Mouse (Mus musculus): Measurements from ENCODE around the gene Jmjd7.

Jmjd7 gene

DNA sequence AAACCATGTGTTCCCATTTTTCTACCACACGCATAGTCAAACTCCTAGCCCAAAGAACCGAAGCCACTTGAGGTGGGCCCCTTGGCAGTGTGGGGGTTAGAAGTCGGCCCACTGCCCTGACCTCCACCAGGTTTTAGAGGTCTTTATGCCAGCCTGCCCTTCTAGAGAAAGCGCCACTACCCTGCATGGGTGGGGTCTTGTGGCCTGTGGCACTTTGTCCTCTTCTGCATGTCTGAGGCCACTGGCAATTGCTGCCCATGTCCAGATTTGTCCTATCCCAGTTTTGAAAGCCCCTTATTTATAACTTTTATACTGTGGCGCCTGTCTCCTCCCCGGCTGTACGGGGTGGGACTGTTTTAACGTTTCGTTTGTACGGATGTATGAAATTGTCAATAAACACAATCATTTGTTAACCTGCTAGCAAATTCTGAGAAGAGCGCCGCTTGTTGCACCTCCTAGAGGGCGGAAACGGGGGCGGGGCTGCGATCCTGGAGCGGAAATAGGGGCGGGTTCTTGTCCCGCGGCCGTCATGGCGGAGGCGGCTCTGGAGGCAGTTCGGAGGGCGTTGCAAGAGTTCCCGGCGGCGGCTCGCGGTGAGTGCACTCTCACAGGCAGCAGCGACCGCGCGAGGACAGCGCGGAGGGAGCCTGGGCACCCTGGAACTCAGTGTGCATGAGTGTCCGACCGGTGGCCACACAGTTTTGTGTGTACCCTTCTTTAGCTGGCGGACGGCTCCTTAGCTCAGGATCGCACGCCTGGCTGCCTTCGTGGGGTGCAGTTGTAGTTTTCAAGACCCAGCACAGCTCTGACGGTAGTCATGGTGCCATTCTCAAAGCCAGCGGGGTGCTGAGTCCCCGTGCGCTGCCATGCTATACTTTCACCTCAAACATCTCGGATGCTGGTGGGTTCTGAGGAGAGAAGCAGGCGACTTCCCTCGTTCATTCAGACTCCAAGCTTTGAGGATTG, at the start of gene Jmjd7, which contains the start of gene Gm28042:
Gene Jmjd7 (plus strand): TSS at position 500 of the 966 bp plus-strand sequence.
Gene Gm28042 (plus strand): TSS at position 510 of the 966 bp plus-strand sequence.
- DNase-seq (ENCODE audit: low spot score in 2 of 2) = peak; percentile 86 to 92

DNA sequence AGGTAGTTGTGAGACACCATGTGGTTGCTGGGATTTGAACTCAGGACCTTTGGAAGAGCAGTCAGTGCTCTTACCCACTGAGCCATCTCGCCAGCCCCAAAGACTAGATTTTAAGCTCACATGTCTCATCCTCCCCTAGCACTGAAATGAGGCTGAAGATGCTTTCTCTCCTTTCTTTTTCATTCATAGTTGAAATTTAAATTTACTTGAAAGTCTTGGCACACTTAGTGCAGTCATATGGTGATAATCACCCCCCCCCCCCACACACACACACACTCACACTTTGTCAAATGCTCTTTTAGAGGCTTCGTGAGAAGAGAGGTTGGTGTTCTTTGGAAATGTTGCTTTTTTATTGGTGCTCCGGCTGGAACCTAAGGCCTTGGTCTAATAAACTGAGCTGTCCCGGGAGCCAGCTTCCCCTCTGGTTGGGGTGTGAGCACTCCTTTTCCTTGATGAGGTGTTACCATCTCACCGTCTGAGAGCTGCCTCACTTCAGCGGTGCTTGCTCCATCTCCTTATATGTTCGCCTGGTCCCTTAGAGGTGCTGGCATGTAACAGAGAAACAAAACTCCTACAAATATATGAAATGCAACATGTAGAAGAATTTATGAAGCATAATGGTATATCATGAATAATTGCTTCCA, 46.8 kb upstream of the Jmjd7 start:
- peak in 1 of 2 experiments; percentile 24 for DNase-seq (ENCODE audit: low spot score in 2 of 2)

- DNase-seq (ENCODE audit: low spot score in 2 of 2) = no peak
Measured at GRCm38 (mm10) chr2:119981631-119982030, 45.7 kb upstream of the Jmjd7 start.

DNA sequence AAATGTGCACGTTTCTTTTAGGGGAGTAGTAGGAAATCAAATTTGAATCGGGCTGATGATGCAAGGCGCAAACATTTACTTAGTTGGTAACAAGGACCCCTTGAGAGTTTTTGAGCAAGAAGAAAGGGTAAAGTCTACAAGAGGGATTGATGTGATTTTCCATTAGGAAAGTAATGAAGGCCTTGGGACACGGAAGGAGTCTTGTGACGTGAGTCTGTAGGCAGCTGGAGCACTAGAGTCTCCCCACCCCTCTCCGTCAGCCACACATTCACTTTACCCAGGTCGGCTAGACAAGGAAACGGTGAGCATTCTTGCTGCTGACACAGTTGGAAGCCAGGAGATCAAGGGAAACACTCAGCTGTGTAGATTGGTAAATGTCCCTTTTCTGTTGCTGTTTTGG, 41.4 kb upstream of the Jmjd7 start:
- no peak for DNase-seq (ENCODE audit: low spot score in 2 of 2)

DNA sequence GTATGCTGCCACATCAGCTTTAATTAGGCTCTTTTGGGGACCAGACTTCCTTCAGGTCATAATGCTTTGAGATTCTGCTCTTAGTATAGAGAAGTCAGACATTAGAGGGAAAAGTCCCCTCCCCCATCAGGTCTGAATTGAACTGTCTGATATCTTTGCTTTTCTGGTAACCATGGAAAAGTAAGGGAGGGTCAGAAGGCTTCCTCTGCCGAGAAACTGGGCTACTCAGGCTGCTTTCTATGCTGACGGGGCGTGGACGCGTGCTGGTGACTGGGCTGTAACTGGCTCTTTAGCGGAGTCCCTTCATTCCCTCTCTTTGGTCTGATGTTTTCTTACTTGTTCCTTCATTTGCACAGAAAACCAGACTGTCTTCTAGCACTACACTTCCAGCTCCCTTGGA, 40.9 kb upstream of the Jmjd7 start:
- DNase-seq (ENCODE audit: low spot score in 2 of 2) = no peak

GRCm38 (mm10) chr2:119987441-119987840, 39.8 kb upstream of the Jmjd7 start:
- DNase-seq (ENCODE audit: low spot score in 2 of 2) = no peak

DNA sequence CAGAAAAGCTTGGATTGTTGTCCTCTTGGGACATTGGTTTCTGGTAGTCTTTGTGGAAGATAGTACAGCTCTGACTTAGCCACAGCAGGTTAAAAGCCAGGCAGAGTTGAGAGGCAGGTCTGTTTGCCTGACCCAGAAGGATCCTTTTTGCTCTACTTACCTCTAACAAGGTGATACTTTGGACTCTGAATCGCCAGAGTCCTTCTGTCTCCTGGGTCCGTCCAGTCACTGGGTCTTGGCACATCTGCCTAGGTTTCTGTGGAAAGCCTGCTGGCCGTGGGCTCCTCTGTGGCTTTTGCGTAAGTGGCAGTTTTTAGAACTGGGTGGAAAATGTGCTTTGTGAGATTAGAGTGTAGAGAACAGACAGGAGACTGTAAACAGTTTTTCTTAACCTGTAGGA, 38.3 kb upstream of the Jmjd7 start:
- DNase-seq (ENCODE audit: low spot score in 2 of 2) = no peak

GRCm38 (mm10) chr2:119990881-119991280, 36.4 kb upstream of the Jmjd7 start:
- DNase-seq (ENCODE audit: low spot score in 2 of 2) = no peak

DNA sequence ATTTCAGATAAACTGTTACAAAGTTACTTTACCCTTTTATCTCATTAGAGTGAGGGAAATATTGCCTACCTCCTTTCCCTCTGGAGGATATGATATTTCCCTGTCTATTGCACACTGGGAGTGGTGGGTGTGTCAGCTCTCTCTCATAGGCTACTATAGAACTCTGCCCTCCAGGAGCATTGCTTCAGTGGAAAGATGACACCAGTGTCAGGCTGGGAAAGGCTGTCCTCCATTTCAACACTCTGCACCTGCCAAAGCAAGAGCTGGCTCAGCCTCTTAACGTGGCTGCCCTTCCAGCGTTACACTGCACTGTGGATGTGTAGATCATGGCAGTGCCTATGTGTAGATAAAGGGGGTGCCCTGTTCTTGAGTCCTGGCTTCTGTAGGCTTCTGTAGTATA, 34.9 kb upstream of the Jmjd7 start:
- DNase-seq (ENCODE audit: low spot score in 2 of 2) = no peak

GRCm38 (mm10) chr2:119993515-119993914, 33.8 kb upstream of the Jmjd7 start:
- DNase-seq (ENCODE audit: low spot score in 2 of 2) = no peak

DNA sequence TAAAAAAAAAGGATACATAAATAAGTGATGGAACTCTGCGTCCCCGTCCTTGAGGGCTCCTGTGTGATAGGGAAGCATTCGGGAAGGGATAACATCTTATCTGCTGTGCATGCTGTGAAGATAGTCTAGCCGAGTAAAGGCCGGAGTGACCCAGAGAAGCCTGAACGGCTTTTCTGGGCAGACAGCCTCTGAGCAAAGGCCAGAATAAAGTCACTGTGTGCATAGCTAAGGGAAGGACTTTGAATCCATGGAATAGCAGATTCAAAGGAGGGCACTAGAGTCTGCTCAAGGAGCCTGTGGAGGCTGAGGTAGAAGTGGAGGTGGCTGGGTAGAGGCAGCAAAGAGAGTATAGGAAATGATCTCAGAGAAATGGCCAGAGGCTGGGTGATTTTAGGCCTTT, 32.4 kb upstream of the Jmjd7 start:
- no peak for DNase-seq (ENCODE audit: low spot score in 2 of 2)

DNA sequence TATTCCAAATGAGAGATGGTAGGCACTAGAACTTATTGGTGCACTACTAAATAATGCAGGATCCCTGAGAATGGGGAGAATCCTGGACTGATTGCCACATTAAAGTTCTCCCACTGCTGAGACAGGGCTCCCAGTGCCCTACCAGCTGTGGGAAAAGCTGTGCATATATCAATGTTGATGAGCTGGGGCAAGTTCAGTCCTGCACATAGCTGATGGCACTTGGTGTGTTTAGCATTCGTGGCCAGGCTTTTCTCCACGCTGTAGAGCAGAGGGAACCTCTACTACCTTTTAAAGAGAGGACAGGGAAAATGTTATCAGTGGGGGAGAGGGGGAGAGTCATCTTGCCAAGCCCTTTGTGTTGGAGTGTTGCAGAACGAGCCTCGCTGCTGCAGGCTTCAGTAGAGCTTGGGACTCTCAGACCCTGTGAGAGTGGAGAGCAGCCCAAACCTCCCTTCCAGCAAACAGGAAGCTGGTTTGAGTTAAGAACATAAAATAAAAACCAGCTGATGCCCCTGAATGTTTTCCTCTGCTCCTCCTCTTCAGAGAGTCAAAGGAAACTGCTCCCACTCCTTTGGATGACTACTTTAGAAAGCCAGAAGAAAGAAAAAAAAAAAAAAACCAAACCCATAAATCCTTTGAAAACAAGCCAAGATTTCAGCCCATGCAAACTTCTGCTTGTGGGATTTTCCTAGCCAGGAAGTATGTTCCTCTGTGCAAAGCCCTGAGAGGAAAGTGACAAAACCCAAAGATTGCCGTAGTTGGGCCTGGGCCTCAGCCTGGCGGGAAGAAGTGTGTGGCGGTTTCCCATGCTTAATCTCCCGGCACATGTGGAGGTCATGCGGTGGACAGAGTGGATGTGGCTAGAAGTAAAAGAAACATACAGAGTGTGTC, 31.6 kb upstream of the Jmjd7 start:
- DNase-seq (ENCODE audit: low spot score in 2 of 2) = peak in 1 of 2 experiments; percentile 19

DNA sequence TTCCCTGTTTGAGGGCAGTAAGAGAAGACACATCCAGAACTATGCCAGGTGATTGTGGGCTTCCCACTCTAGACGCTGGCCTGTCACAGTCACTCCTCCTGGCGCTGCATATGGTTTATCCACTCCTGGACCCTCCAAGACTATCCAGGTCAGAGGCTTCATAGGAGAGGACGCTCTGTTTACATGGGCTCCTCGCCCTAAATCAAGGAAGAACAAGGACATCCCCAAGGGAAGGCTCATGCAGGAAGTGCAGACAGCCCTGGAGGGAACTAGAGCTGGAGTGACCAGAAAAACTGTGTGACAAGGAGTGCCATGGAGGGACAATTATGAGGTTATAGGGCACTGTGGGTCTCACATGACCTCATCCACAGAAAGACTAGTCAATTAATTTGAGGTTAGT, 29.9 kb upstream of the Jmjd7 start:
- no peak for DNase-seq (ENCODE audit: low spot score in 2 of 2)

DNA sequence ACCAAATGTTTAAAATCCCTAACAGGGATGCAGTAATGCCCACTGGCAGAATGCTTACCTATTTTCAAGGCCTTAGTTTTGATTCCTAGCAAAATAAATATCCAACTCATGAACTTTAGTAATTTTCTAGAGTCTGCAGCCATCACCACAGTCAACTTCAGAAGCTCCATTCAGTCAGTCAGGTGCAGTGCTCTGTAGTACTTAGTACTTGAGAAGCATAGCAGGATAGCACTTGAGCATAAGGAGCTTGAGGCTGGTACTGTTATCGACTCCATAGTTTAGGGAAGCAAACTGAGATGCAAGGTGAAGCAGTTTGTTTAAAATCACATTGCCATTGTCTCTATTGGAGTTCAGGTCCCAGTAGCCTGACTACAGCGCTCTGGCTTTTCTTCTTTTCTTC, 27.6 kb upstream of the Jmjd7 start:
- no peak for DNase-seq (ENCODE audit: low spot score in 2 of 2)

GRCm38 (mm10) chr2:120000882-120001584, 26.2 kb upstream of the Jmjd7 start:
- no peak for DNase-seq (ENCODE audit: low spot score in 2 of 2)

DNA sequence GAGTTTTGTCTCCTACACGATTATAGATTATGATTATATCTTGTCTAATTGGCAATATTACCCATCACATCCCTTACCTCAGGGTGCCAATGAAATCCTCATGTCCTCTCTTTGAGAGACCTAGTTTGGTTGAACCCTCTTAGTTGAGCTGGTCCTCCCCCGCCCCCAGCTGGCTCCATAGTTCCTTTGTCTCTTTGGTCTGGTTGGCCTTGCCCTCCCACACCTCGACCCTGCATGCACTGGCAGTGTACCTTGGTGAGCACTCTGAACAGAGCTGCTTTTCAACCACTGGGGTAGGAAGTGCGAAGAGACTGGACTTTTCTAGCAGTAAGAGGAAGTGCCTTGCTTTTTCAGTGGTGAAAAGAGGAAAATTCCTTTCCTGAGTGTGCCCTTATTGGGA, 25.3 kb upstream of the Jmjd7 start:
- DNase-seq (ENCODE audit: low spot score in 2 of 2) = no peak

DNA sequence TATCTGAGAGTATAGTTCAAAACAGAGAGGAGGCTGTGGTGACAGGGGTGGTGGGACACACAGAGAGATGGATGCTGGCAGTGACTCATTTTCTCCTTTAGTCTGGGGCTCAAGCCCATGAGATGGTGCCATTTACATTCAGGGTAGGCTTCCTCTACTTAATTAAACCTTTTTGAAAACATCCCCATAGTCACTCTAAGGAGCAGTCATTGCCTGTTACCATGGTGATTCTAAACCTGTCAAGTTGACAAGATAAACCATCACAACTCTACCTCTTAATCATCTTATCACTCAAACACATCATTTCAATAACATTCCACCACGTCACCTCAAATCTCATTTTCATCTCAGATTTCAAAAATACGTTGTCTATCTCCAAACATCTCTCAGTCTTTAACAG, 23.3 kb upstream of the Jmjd7 start:
- DNase-seq (ENCODE audit: low spot score in 2 of 2) = no peak

GRCm38 (mm10) chr2:120006696-120007095, 20.6 kb upstream of the Jmjd7 start:
- no peak for DNase-seq (ENCODE audit: low spot score in 2 of 2)

DNA sequence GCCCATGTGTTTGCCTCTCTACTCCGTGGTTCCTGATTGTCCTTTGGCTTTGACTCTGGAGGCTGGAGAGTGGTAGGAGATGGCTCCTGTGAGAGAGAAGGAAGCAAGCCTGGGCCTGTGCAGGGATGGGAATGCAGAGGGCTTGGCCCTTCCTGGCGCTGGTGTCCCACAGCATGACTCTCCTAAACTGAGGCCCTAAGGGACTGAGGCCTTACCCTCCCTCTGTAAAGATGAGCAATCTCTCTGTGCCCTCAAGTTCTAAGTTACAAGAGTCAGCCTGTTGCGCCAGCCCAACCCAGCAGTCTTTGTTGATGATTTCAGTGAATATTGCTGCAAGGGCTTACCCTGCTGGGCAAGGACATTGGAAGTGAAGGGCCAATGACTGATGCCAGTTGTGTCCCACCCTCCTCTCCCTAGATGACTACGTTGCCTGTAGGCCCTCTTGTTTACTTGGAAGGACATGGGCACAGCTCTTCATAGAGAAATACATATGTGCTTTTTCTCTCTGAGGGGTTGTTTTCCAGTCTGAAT, 19.5 kb upstream of the Jmjd7 start:
- DNase-seq (ENCODE audit: low spot score in 2 of 2) = no peak

DNA sequence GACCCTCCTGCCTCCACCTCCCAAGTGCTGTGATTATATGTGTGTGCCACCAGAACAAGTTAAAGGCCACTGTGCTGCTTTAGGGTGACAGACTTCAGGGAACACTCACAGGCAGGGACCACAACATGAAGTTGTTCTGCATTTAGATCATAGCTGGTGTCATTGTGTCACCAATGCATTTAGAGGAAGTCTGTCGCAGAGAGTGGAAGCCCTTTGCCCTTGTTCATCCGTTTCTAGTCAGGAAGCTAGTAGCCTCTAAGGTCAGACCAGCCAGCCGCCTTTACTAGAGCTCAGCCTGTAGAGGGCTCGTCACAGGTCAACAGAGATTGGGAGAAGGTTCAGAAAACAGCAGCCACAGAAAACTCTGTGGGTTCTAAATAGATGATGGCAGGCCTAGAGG, 18.6 kb upstream of the Jmjd7 start:
- DNase-seq (ENCODE audit: low spot score in 2 of 2) = no peak
